Comparison of ENCODE assay signal across 8 mouse cellular contexts in genomic region chr10:88380430-88381060, GRCm38 (mm10). TPM values are rescaled to one million over a fixed set of nuclear protein-coding genes. Genes with fewer than 3 reads are reported as not detected.
DNase-seq lines count a peak whose midpoint lies in the region; ATAC-seq and TF ChIP-seq lines count a peak whose summit lies in the region.

No protein-coding gene starts in this region.

- peak; percentile 60 for DNase-seq in 3T3-L1 (ENCODE audit: low read depth, low spot score)
- DNase-seq in G1E (ENCODE audit: low spot score), result no peak
- peak; percentile 43 for DNase-seq in gastrocnemius, postnatal 25 days
- DNase-seq in kidney, postnatal 14 days, result peak; percentile 44
- no peak for DNase-seq in right cerebral cortex, adult 2 months (ENCODE audit: low spot score in 2 of 2)
- DNase-seq in ovary, postnatal 14 days (ENCODE audit: low spot score), result no peak
- DNase-seq in left cerebral cortex, adult 8-10 months (ENCODE audit: low spot score in 2 of 2), result no peak

- peak overlapping the region; percentile 93 for H3K4me3 ChIP-seq in G1E (ENCODE audit: low read depth, low read length)
- peak overlapping the region; percentile 73; the same call in 1 of the 2 replicates for H3K4me3 ChIP-seq in olfactory bulb, adult 2 months (ENCODE audit: insufficient read depth, low read depth, low read length)

- no peak for ATAC-seq in G1E (ENCODE audit: extremely low read depth, insufficient number of reproducible peaks, low FRiP score, poor library complexity, severe bottlenecking)

- TF ChIP-seq CTCF in G1E (IDR thresholded peaks at IDR 0.05; ENCODE audit: low read depth, low read length), result no peak
- no peak for TF ChIP-seq CTCF in olfactory bulb, adult 2 months (IDR thresholded peaks at IDR 0.05; ENCODE audit: insufficient read depth, low read depth, low read length)

- 23% methylated on average over 14 of the region's 14 CpGs for WGBS in olfactory bulb, adult 2 months

- peaks cover 72% of the 10 kb centered on the region for H3K4me1 ChIP-seq in G1E (ENCODE audit: insufficient read depth, low read depth, low read length)
- peaks cover 8% of the 10 kb centered on the region for H3K4me1 ChIP-seq in olfactory bulb, adult 2 months (ENCODE audit: control insufficient read depth, insufficient read depth, low read length)

- no peak overlapping the region for H3K27ac ChIP-seq in olfactory bulb, adult 2 months (ENCODE audit: insufficient read depth, low read depth, low read length)

- H3K27me3 ChIP-seq in G1E (ENCODE audit: insufficient read depth, low read length), result peaks cover 3% of the 10 kb centered on the region; the same call in 1 of the 2 replicates

- TF ChIP-seq POLR2A in olfactory bulb, adult 2 months (IDR thresholded peaks at IDR 0.05; ENCODE audit: insufficient read depth, low read depth, low read length), result no peak

- H3K36me3 ChIP-seq in G1E (replicated peaks), result peaks cover 7% of the 10 kb centered on the region

- no peaks in the 10 kb centered on the region for H3K9me3 ChIP-seq in G1E (replicated peaks)

RNA-seq across cellular contexts. Expression of gene Gnptab, which starts 1.6 kb away (rescaled TPM):
- total RNA-seq in G1E (2014; fragmentation: Nextera tagmentation), result 50.8 and 63.6 TPM in 2 replicates
- 34.3 and 41.0 TPM in 2 replicates for total RNA-seq in G1E (2017)
- 2.4 and 2.7 TPM in 2 replicates for polyA plus RNA-seq in G1E (2012)
- 10 to 100 TPM; 15.4 to 15.8 TPM for total RNA-seq in gastrocnemius, postnatal 25 days (2021)
- not detected in 2 replicates for polyA plus RNA-seq in olfactory bulb, adult 2 months (2012; ENCODE audit: insufficient read depth, insufficient read length, low replicate concordance, missing spikeins)
- 10 to 100 TPM; 61.9 to 69.7 (median 63.8) TPM for total RNA-seq in left cerebral cortex, adult 8-10 months (2022)

RNA-seq across cellular contexts. Expression of gene Dram1, which starts 1.7 kb away (rescaled TPM):
- not detected in 2 replicates for total RNA-seq in G1E (2014; fragmentation: Nextera tagmentation)
- total RNA-seq in G1E (2017), result 0.11 TPM in 1 of 2 replicates, not detected in the other
- not detected in 2 replicates for polyA plus RNA-seq in G1E (2012)
- 1 to 10 TPM; 1.2 to 5.5 TPM for total RNA-seq in gastrocnemius, postnatal 25 days (2021)
- not detected in 2 replicates for polyA plus RNA-seq in olfactory bulb, adult 2 months (2012; ENCODE audit: insufficient read depth, insufficient read length, low replicate concordance, missing spikeins)
- total RNA-seq in left cerebral cortex, adult 8-10 months (2022), result 1 to 10 TPM in 1 of 4 experiments, under 1 TPM in 3; 0.65 to 1.9 (median 0.81) TPM

Comparison
In these comparisons a context has a peak if more than half of its experiments do, and no peak if none do; other contexts are left out.
1. DNase-seq: peak in 3T3-L1 (single experiment), gastrocnemius, postnatal 25 days (single experiment) and kidney, postnatal 14 days (single experiment); none in G1E (single experiment), right cerebral cortex, adult 2 months (0 of 2), ovary, postnatal 14 days (single experiment) and left cerebral cortex, adult 8-10 months (0 of 2).